Mouse (Mus musculus) CH12.LX (cell line): ENCODE measurements at regions not wholly inside any gene's neighbourhood (a gene's known extent, or its start where the extent isn't known, plus 50 kb on each side); places are given as distances from the start of the nearest gene placed in this dataset.

Experiments
- DNase-seq: peaks from one replicate; pipeline ENCODE4 v3.0.0-alpha.2; 2013; ENCODE audit errors: extremely low read depth
- H3K27ac ChIP-seq: 2 replicates; pipeline ENCODE4 v1.5.1; 2012; ENCODE audit warnings: low read depth, mild to moderate bottlenecking, control low read depth, moderate library complexity; ENCODE audit not compliant: insufficient read depth
- H3K27me3 ChIP-seq: replicated peaks from 2 replicates; pipeline ENCODE3; 2012; ENCODE audit warnings: inconsistent platforms
- H3K36me3 ChIP-seq, 2 experiments: replicated peaks in 1 of 2; 2 replicates each; pipeline versions ENCODE3 to v1.6.1; 2012; ENCODE audit warnings: inconsistent platforms in 1 of 2, low read length in 1 of 2, mild to moderate bottlenecking in 1 of 2, mixed read lengths in 1 of 2, moderate library complexity in 1 of 2; ENCODE audit not compliant: control insufficient read depth in 1 of 2, insufficient read depth in 1 of 2
- H3K4me1 ChIP-seq, 2 experiments: 2 replicates each; pipeline ENCODE4 v1.6.1; 2012; ENCODE audit warnings: inconsistent platforms in 1 of 2, moderate library complexity in 1 of 2; ENCODE audit not compliant: insufficient read depth in 2 of 2, control insufficient read depth in 1 of 2
- H3K4me2 ChIP-seq: 2 replicates; pipeline ENCODE4 v1.6.1; 2012; ENCODE audit warnings: low read depth, mild to moderate bottlenecking, control low read depth; ENCODE audit not compliant: poor library complexity, insufficient read depth, severe bottlenecking
- H3K4me3 ChIP-seq, 3 experiments: fragments of 150-350 bp in 1 of 3; sonication (generic) in 1 of 3; replicated peaks in 1 of 3; 2 replicates each; pipeline versions ENCODE3 to v1.5.1; 2011 to 2012; ENCODE audit warnings: low read depth in 2 of 3, low read length in 2 of 3, mild to moderate bottlenecking in 2 of 3, moderate library complexity in 2 of 3, control low read depth in 1 of 3, improper control_type of control experiment in 1 of 3, inconsistent platforms in 1 of 3, mixed read lengths in 1 of 3; ENCODE audit not compliant: poor library complexity in 1 of 3
- H3K79me2 ChIP-seq: replicated peaks from 2 replicates; pipeline ENCODE4 v1.6.1; 2012; ENCODE audit warnings: mild to moderate bottlenecking, moderate library complexity; ENCODE audit not compliant: control insufficient read depth, poor library complexity, insufficient read depth, severe bottlenecking; ENCODE audit errors: extremely low read depth
- H3K9ac ChIP-seq: 2 replicates; pipeline ENCODE4 v1.6.1; 2012; ENCODE audit warnings: low read depth, mild to moderate bottlenecking, control low read depth, moderate library complexity; ENCODE audit not compliant: insufficient read depth
- H3K9me3 ChIP-seq: replicated peaks from 2 replicates; pipeline ENCODE3; 2012; ENCODE audit warnings: low read length, inconsistent platforms, mixed read lengths
- BHLHE40 ChIP-seq: IDR thresholded peaks from 2 replicates; pipeline ENCODE4 v1.6.1; 2011; ENCODE audit warnings: mild to moderate bottlenecking, low read depth, low read length, improper control_type of control experiment
- CHD2 ChIP-seq: IDR thresholded peaks from 2 replicates; pipeline ENCODE4 v1.6.1; 2011; ENCODE audit warnings: low read length, improper control_type of control experiment
- EP300 ChIP-seq: IDR thresholded peaks from 2 replicates; pipeline ENCODE4 v1.6.1; 2011; ENCODE audit warnings: low read length, improper control_type of control experiment
- ETS1 ChIP-seq: conservative IDR thresholded peaks from 2 replicates; pipeline ENCODE4 v1.6.1; 2012; ENCODE audit warnings: low read depth, mild to moderate bottlenecking, inconsistent platforms, low read length, improper control_type of control experiment, moderate library complexity
- GABPA ChIP-seq: IDR thresholded peaks from 2 replicates; pipeline ENCODE4 v1.6.1; 2012; ENCODE audit warnings: low read depth, low read length, improper control_type of control experiment, inconsistent platforms; ENCODE audit not compliant: insufficient replicate concordance
- IRF4 ChIP-seq: IDR thresholded peaks from 2 replicates; pipeline ENCODE4 v1.6.1; 2014; ENCODE audit warnings: low read depth, mild to moderate bottlenecking, inconsistent platforms, low read length, improper control_type of control experiment
- JUN ChIP-seq: IDR thresholded peaks from 2 replicates; pipeline ENCODE4 v1.6.1; 2011; ENCODE audit warnings: low read depth, mild to moderate bottlenecking, low read length, improper control_type of control experiment, moderate library complexity; ENCODE audit not compliant: insufficient read depth
- KAT2A ChIP-seq: IDR thresholded peaks from 2 replicates; pipeline ENCODE4 v1.6.1; 2012; ENCODE audit warnings: low read length, improper control_type of control experiment, inconsistent platforms; ENCODE audit not compliant: insufficient replicate concordance
- MAFK ChIP-seq: IDR thresholded peaks from 2 replicates; pipeline ENCODE4 v1.6.1; 2011; ENCODE audit warnings: low read length, improper control_type of control experiment; ENCODE audit not compliant: insufficient replicate concordance
- MAX ChIP-seq: IDR thresholded peaks from 2 replicates; pipeline ENCODE4 v1.6.1; 2011; ENCODE audit warnings: low read length, improper control_type of control experiment
- MAZ ChIP-seq: IDR thresholded peaks from 2 replicates; pipeline ENCODE4 v1.6.1; 2012; ENCODE audit warnings: low read depth, mild to moderate bottlenecking, inconsistent platforms, low read length, improper control_type of control experiment, moderate library complexity
- MEF2A ChIP-seq: IDR thresholded peaks from 2 replicates; pipeline ENCODE4 v1.6.1; 2014; ENCODE audit warnings: low read depth, mild to moderate bottlenecking, inconsistent platforms, low read length, improper control_type of control experiment, borderline replicate concordance
- MXI1 ChIP-seq: IDR thresholded peaks from 2 replicates; pipeline ENCODE4 v1.6.1; 2011; ENCODE audit warnings: mild to moderate bottlenecking, low read depth, low read length, improper control_type of control experiment
- NELFE ChIP-seq: IDR thresholded peaks from 2 replicates; pipeline ENCODE4 v1.6.1; 2011; ENCODE audit warnings: low read depth, low read length, improper control_type of control experiment
- PAX5 ChIP-seq: IDR thresholded peaks from 2 replicates; pipeline ENCODE4 v1.6.1; 2012; ENCODE audit warnings: low read length, inconsistent platforms, mixed read lengths
- POLR2AphosphoS2 ChIP-seq: IDR thresholded peaks from 2 replicates; pipeline ENCODE4 v1.6.1; 2011; ENCODE audit warnings: low read depth, low read length, improper control_type of control experiment
- RCOR1 ChIP-seq: conservative IDR thresholded peaks from 2 replicates; pipeline ENCODE4 v1.6.1; 2012; ENCODE audit warnings: low read depth, mild to moderate bottlenecking, inconsistent platforms, low read length, improper control_type of control experiment
- SMC3 ChIP-seq: IDR thresholded peaks from 2 replicates; pipeline ENCODE4 v1.6.1; 2011; ENCODE audit warnings: low read depth, low read length, improper control_type of control experiment
- TBP ChIP-seq: conservative IDR thresholded peaks from 2 replicates; pipeline ENCODE4 v1.6.1; 2011; ENCODE audit warnings: low read depth, low read length, improper control_type of control experiment
- UBTF ChIP-seq: IDR thresholded peaks from 2 replicates; pipeline ENCODE4 v1.6.1; 2012; ENCODE audit warnings: low read depth, mild to moderate bottlenecking, inconsistent platforms, low read length, improper control_type of control experiment, moderate library complexity
- ZC3H11A ChIP-seq: IDR thresholded peaks from 2 replicates; pipeline ENCODE4 v1.6.1; 2012; ENCODE audit warnings: low read depth, mild to moderate bottlenecking, inconsistent platforms, low read length, improper control_type of control experiment
- ZKSCAN1 ChIP-seq: IDR thresholded peaks from 2 replicates; pipeline ENCODE4 v1.6.1; 2012; ENCODE audit warnings: low read depth, inconsistent platforms, low read length, improper control_type of control experiment, borderline replicate concordance
- ZMIZ1 ChIP-seq: IDR thresholded peaks from 2 replicates; pipeline ENCODE4 v1.6.1; 2012; ENCODE audit warnings: low read depth, mild to moderate bottlenecking, inconsistent platforms, low read length, improper control_type of control experiment
- ZNF384 ChIP-seq: IDR thresholded peaks from 2 replicates; pipeline ENCODE4 v1.6.1; 2012; ENCODE audit warnings: low read depth, low read length, improper control_type of control experiment, inconsistent platforms
- dilution Hi-C: fragments of 300-500 bp; cut with MboI; formaldehyde crosslinking; loops from 2 replicates; pipeline ENCODE4 v1.14.3; 2020; ENCODE audit warnings: low sequenced_read_pairs; ENCODE audit not compliant: extremely low pct_unique_long_range_greater_than_20kb, extremely low pct_ligation_motif_present
- in situ Hi-C: fragments of 300-500 bp; cut with MboI; formaldehyde crosslinking; loops from 3 replicates; pipeline ENCODE4 v1.14.3; 2019; ENCODE audit warnings: low sequenced_read_pairs, low pct_ligation_motif_present, low pct_unique_long_range_greater_than_20kb, mixed read lengths

DNA sequence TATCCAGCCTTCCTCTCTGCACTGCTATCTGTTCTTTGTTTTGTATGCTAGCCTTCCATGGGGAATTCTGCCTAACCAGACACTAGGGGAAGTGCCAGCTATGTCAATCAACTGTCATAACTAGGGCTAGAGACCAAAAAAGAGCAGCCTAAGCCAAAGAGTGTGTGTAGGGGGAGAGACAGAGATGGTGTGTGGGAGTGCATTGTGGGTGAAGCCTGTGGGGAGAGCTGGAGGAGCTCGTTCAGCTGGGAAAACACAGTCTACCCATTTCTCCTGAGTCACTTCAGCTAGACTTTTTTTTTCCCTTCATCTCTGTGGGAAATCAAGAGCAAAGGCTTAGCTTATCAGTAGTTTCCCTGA lies 142.5 kb upstream of the Dph6 start:
- no peak overlapping the region for H3K4me2 ChIP-seq
- dilution Hi-C loops (no loop called here), in situ Hi-C loops (no loop called here)
- no peak overlapping the region for H3K9ac ChIP-seq
- H3K79me2 ChIP-seq: no peaks in the 10 kb centered on the region
- no peak overlapping the region for H3K27ac ChIP-seq
- TF ChIP-seq RCOR1: no peak
- TF ChIP-seq ZMIZ1: no peak
- no peak for TF ChIP-seq PAX5
- no peak for TF ChIP-seq SMC3
- TF ChIP-seq MAX: no peak
- TF ChIP-seq TBP: no peak
- no peak for TF ChIP-seq POLR2AphosphoS2
- TF ChIP-seq ZKSCAN1: no peak
- TF ChIP-seq JUN: no peak
- no peak for TF ChIP-seq BHLHE40
- TF ChIP-seq IRF4: no peak
- no peak for TF ChIP-seq GABPA
- TF ChIP-seq MEF2A: no peak
- TF ChIP-seq NELFE: no peak
- TF ChIP-seq ZNF384: no peak
- TF ChIP-seq KAT2A: no peak
- no peak for TF ChIP-seq MXI1
- TF ChIP-seq UBTF: no peak
- no peak for TF ChIP-seq ETS1
- no peaks in the 10 kb centered on the region for H3K36me3 ChIP-seq
- no peak overlapping the region for H3K4me3 ChIP-seq
- H3K4me1 ChIP-seq: no peaks in the 10 kb centered on the region
- H3K27me3 ChIP-seq: no peaks in the 10 kb centered on the region
- no peaks in the 10 kb centered on the region for H3K9me3 ChIP-seq
- DNase-seq: no peak

- H3K9me3 ChIP-seq: no peaks in the 10 kb centered on the region
- H3K4me1 ChIP-seq: no peaks in the 10 kb centered on the region
- TF ChIP-seq ZNF384: no peak
- no peak for TF ChIP-seq UBTF
- TF ChIP-seq MAFK: no peak
- no peak for TF ChIP-seq IRF4
- TF ChIP-seq CHD2: no peak
- TF ChIP-seq MAZ: no peak
- no peak for TF ChIP-seq GABPA
- no peak for TF ChIP-seq ZC3H11A
- no peak for TF ChIP-seq SMC3
- TF ChIP-seq PAX5: no peak
- TF ChIP-seq EP300: no peak
- no peak for TF ChIP-seq NELFE
- no peak for DNase-seq
- in situ Hi-C loops (no loop called here), dilution Hi-C loops (no loop called here)
- no peaks in the 10 kb centered on the region for H3K36me3 ChIP-seq
- H3K4me3 ChIP-seq: no peak overlapping the region
- no peak overlapping the region for H3K27ac ChIP-seq
- H3K79me2 ChIP-seq: no peaks in the 10 kb centered on the region
- H3K9ac ChIP-seq: no peak overlapping the region
- H3K4me2 ChIP-seq: no peak overlapping the region
- no peaks in the 10 kb centered on the region for H3K27me3 ChIP-seq
Measured at GRCm38 (mm10) chr2:114803241-114803640, 148.5 kb upstream of the Dph6 start.
